Mouse (Mus musculus) embryonic facial prominence, embryonic 13.5 days (tissue): ENCODE data around the gene Tnnc1. TPM values are rescaled to one million over a fixed set of nuclear protein-coding genes. Genes with fewer than 3 reads are reported as not detected.

ENCODE experiments used
- polyA plus RNA-seq: library from polyadenylated mRNA; unstranded; fragments of >200 nt; fragmentation: Nextera tagmentation; extraction: Ambion mirVana; gene quantifications from 2 replicates; pipeline ENCODE4 v1.2.1, GENCODE M21; 2015

Gene Tnnc1
- polyA plus RNA-seq, 1 experiment from 2014 or later, result 34.6 TPM

Other genes starting within 250 kb of the Tnnc1 start
- 65.2 and 69.2 TPM in 2 replicates for gene Glt8d1, start 206.9 kb upstream of the Tnnc1 start, polyA plus RNA-seq
- 409 and 417 TPM in 2 replicates for gene Spcs1, start 206.6 kb upstream of the Tnnc1 start, polyA plus RNA-seq
- gene Pbrm1, start 189.2 kb upstream of the Tnnc1 start, polyA plus RNA-seq, result 138 and 145 TPM in 2 replicates
- gene Gnl3, start 189.2 kb upstream of the Tnnc1 start, polyA plus RNA-seq, result 125 and 128 TPM in 2 replicates
- 72.6 and 80.7 TPM in 2 replicates for gene Smim4, start 79.4 kb upstream of the Tnnc1 start, polyA plus RNA-seq
- gene Nt5dc2, start 77.3 kb upstream of the Tnnc1 start, polyA plus RNA-seq, result 298 and 330 TPM in 2 replicates
- gene Stab1, start 39.7 kb upstream of the Tnnc1 start, polyA plus RNA-seq, result 27.5 and 34.5 TPM in 2 replicates
- gene Nisch, start 8.6 kb downstream of the Tnnc1 start, polyA plus RNA-seq, result 415 and 428 TPM in 2 replicates
- gene Sema3g, start 9.5 kb downstream of the Tnnc1 start, polyA plus RNA-seq, result 1.2 and 1.3 TPM in 2 replicates
- gene Phf7, start 43.0 kb downstream of the Tnnc1 start, polyA plus RNA-seq, result 12.4 and 14.3 TPM in 2 replicates
- gene Bap1, start 43.1 kb downstream of the Tnnc1 start, polyA plus RNA-seq, result 90.3 and 93.1 TPM in 2 replicates
- gene Dnah1, start 115.6 kb downstream of the Tnnc1 start, polyA plus RNA-seq, result 7.9 and 8.1 TPM in 2 replicates
- gene Capn7, start 128.3 kb downstream of the Tnnc1 start, polyA plus RNA-seq, result 41.0 and 41.1 TPM in 2 replicates
- 39.5 and 40.1 TPM in 2 replicates for gene Sh3bp5, start 227.8 kb downstream of the Tnnc1 start, polyA plus RNA-seq